Comparison of ENCODE assay signal across 8 mouse cellular contexts in the genomic region with DNA sequence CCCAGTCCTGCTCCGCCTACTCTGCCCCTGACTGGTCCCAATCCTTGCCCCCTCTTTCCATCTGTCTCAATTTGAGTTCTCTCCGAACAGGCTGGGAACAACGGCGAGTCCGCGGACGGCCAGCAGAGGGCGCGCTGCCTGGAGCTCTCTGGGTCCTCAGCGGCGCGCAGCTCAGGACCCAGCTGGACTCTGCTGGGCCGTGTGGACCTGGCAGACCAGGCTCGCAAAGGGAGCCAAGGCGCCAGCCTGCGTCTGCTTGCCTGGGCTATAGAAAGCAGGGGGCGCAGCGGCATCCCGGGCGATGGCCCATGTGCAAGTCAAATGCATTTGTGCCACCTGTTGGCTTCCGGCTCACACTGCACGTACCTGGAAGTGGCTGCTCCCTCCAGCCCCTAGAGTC.
DNase-seq lines count a peak whose midpoint lies in the region; ATAC-seq and TF ChIP-seq lines count a peak whose summit lies in the region.

No protein-coding gene starts in this region.

- TF ChIP-seq CTCF in C2C12 (IDR thresholded peaks at IDR 0.05; ENCODE audit: control insufficient read depth, insufficient read depth, insufficient read length), result peak; percentile 5
- peak; percentile 97 for TF ChIP-seq CTCF in kidney, postnatal 0 days (IDR thresholded peaks at IDR 0.05; ENCODE audit: low read depth)
- TF ChIP-seq CTCF in liver, adult 2 months (IDR thresholded peaks at IDR 0.05; ENCODE audit: low read depth, low read length), result peak; percentile 88

- H3K4me2 ChIP-seq in heart, embryonic 13.5 days, result peak overlapping the region; percentile 66
- H3K4me2 ChIP-seq in kidney, postnatal 0 days (ENCODE audit: low read length), result peak overlapping the region; percentile 38

- no peak overlapping the region for H3K4me3 ChIP-seq in C2C12 (ENCODE audit: insufficient read depth, poor library complexity, severe bottlenecking)
- peak overlapping the region; percentile 45 for H3K4me3 ChIP-seq in forebrain, embryonic 10.5 days
- peak overlapping the region; percentile 37 for H3K4me3 ChIP-seq in heart, embryonic 13.5 days
- H3K4me3 ChIP-seq in kidney, postnatal 0 days (replicated peaks; ENCODE audit: low read depth, low read length), result no peak overlapping the region
- peak overlapping the region; percentile 17; the same call in 1 of the 2 replicates for H3K4me3 ChIP-seq in liver, adult 2 months (ENCODE audit: insufficient read depth, low read depth, low read length)

- TF ChIP-seq POLR2A in liver, adult 2 months (IDR thresholded peaks at IDR 0.05; ENCODE audit: extremely low read depth, insufficient read depth, low read length), result no peak

- ATAC-seq in heart, embryonic 13.5 days (ENCODE audit: extremely low read depth, insufficient number of reproducible peaks, low FRiP score, low TSS enrichment), result peak; percentile 76
- peak; percentile 99 for ATAC-seq in kidney, postnatal 0 days (replicated peaks; ENCODE audit: low FRiP score, low read depth)

- no peaks in the 10 kb centered on the region for H3K79me3 ChIP-seq in C2C12 (ENCODE audit: low read depth)

- no peaks in the 10 kb centered on the region for H3K27me3 ChIP-seq in C2C12 (ENCODE audit: control insufficient read depth, insufficient read depth, insufficient read length)
- H3K27me3 ChIP-seq in forebrain, embryonic 10.5 days (ENCODE audit: poor library complexity, severe bottlenecking), result peaks cover 21% of the 10 kb centered on the region
- 0 out of 2 replicates have a peak, but pooled peaks cover 12% of the 10 kb centered on the region for H3K27me3 ChIP-seq in heart, embryonic 13.5 days (replicated peaks)
- H3K27me3 ChIP-seq in kidney, postnatal 0 days (ENCODE audit: insufficient read depth, low read length), result no peaks in the 10 kb centered on the region
- 0 out of 2 replicates have a peak, but pooled peaks cover 3% of the 10 kb centered on the region for H3K27me3 ChIP-seq in liver, adult 2 months (ENCODE audit: control insufficient read depth, insufficient read depth, low read length)

- H3K36me3 ChIP-seq in C2C12 (ENCODE audit: control insufficient read depth, insufficient read depth), result no peaks in the 10 kb centered on the region
- H3K36me3 ChIP-seq in forebrain, embryonic 10.5 days (replicated peaks), result no peaks in the 10 kb centered on the region
- no peaks in the 10 kb centered on the region for H3K36me3 ChIP-seq in heart, embryonic 13.5 days
- H3K36me3 ChIP-seq in kidney, postnatal 0 days (ENCODE audit: insufficient read depth, low read length), result no peaks in the 10 kb centered on the region
- no peaks in the 10 kb centered on the region for H3K36me3 ChIP-seq in liver, adult 2 months (ENCODE audit: control insufficient read depth, insufficient read depth, low read length)

- DNase-seq in brain, embryonic 18.5 days (ENCODE audit: low read depth, low spot score), result peak; percentile 47
- peak; percentile 86 for DNase-seq in forebrain, embryonic 10.5 days (ENCODE audit: extremely low spot score, low spot score)
- peak; percentile 88 for DNase-seq in kidney, postnatal 0 days (ENCODE audit: low spot score)
- DNase-seq in liver, adult 2 months (ENCODE audit: extremely low read depth, low read depth, low spot score), result peak; percentile 24
- peak; percentile 96 for DNase-seq in neural tube, embryonic 10.5 days (ENCODE audit: extremely low spot score, low spot score)
- peak; percentile 11 for DNase-seq in telencephalon, adult 2 months (ENCODE audit: low read depth, low spot score)

- H3K27ac ChIP-seq in forebrain, embryonic 10.5 days, result peak overlapping the region; percentile 72
- 0 out of 2 replicates have a peak overlapping the region, but pooled peaks have one; percentile 36 for H3K27ac ChIP-seq in heart, embryonic 13.5 days (replicated peaks)
- no peak overlapping the region for H3K27ac ChIP-seq in kidney, postnatal 0 days
- no peak overlapping the region for H3K27ac ChIP-seq in liver, adult 2 months (replicated peaks; ENCODE audit: insufficient read depth, low read depth, low read length)

- no peaks in the 10 kb centered on the region for H3K9me3 ChIP-seq in forebrain, embryonic 10.5 days
- H3K9me3 ChIP-seq in heart, embryonic 13.5 days, result no peaks in the 10 kb centered on the region
- no peaks in the 10 kb centered on the region for H3K9me3 ChIP-seq in kidney, postnatal 0 days (replicated peaks; ENCODE audit: low read length)

- H3K4me1 ChIP-seq in forebrain, embryonic 10.5 days, result peaks cover 13% of the 10 kb centered on the region
- H3K4me1 ChIP-seq in heart, embryonic 13.5 days, result peaks cover 12% of the 10 kb centered on the region
- H3K4me1 ChIP-seq in kidney, postnatal 0 days (replicated peaks; ENCODE audit: insufficient read depth, low read length), result no peaks in the 10 kb centered on the region
- H3K4me1 ChIP-seq in liver, adult 2 months (ENCODE audit: control insufficient read depth, insufficient read depth, low read length), result peaks cover 3% of the 10 kb centered on the region; the same call in 1 of the 2 replicates

- H3ac ChIP-seq in C2C12 (ENCODE audit: control insufficient read depth, insufficient read length, low read depth), result no peak overlapping the region

- H3K79me2 ChIP-seq in C2C12 (ENCODE audit: control insufficient read depth, insufficient read depth), result no peaks in the 10 kb centered on the region
- H3K79me2 ChIP-seq in liver, adult 2 months (ENCODE audit: control insufficient read depth, insufficient read depth, low read length), result no peaks in the 10 kb centered on the region

- under 1% methylated on average over 22 of the region's 22 CpGs for WGBS in forebrain, embryonic 10.5 days
- WGBS in heart, embryonic 13.5 days, result 1% methylated on average over 22 of the region's 22 CpGs
- WGBS in kidney, postnatal 0 days, result under 1% methylated on average over 22 of the region's 22 CpGs
- under 1% methylated on average over 22 of the region's 22 CpGs for WGBS in liver, adult 2 months

- H3K9ac ChIP-seq in heart, embryonic 13.5 days, result peak overlapping the region; percentile 71
- H3K9ac ChIP-seq in kidney, postnatal 0 days (ENCODE audit: low read depth, low read length), result no peak overlapping the region
- H3K9ac ChIP-seq in liver, adult 2 months (ENCODE audit: low read depth, low read length), result no peak overlapping the region

TF ChIP-seq in C2C12, 6 proteins besides CTCF, POLR2A, EP300 and RAD21:
- no peak for TF ChIP-seq MYOG (IDR thresholded peaks at IDR 0.05; ENCODE audit: control insufficient read depth, extremely low read depth, insufficient read length)
- TF ChIP-seq MYOD1 (IDR thresholded peaks at IDR 0.05; ENCODE audit: control insufficient read depth, insufficient read length, low read depth), result no peak
- no peak for TF ChIP-seq MAX (IDR thresholded peaks at IDR 0.05)
- TF ChIP-seq FOSL1 (IDR thresholded peaks at IDR 0.05; ENCODE audit: insufficient read depth, low read length, poor library complexity, severe bottlenecking), result no peak
- TF ChIP-seq USF1 (IDR thresholded peaks at IDR 0.05; ENCODE audit: low read depth), result no peak
- TF ChIP-seq CEBPB (IDR thresholded peaks at IDR 0.05; ENCODE audit: low read depth), result no peak

Comparison
In these comparisons a context has a peak if more than half of its experiments do, and no peak if none do; other contexts are left out.
1. H3K4me3 ChIP-seq: peak in forebrain, embryonic 10.5 days (single experiment), heart, embryonic 13.5 days (single experiment) and liver, adult 2 months (single experiment); none in C2C12 (single experiment) and kidney, postnatal 0 days (single experiment).
2. CTCF ChIP-seq: peak in every context shown above with its lines; median percentile 97 in kidney, postnatal 0 days; 88 in liver, adult 2 months; 5 in C2C12.
3. DNase-seq: peak in every context shown above with its lines; median percentile 96 in neural tube, embryonic 10.5 days; 88 in kidney, postnatal 0 days; 86 in forebrain, embryonic 10.5 days; 47 in brain, embryonic 18.5 days; 24 in liver, adult 2 months; 11 in telencephalon, adult 2 months.
4. H3K27ac ChIP-seq: peak in forebrain, embryonic 10.5 days (single experiment) and heart, embryonic 13.5 days (single experiment); none in kidney, postnatal 0 days (single experiment) and liver, adult 2 months (single experiment).